Mouse (Mus musculus) embryonic facial prominence, embryonic 15.5 days (tissue): ENCODE measurements around the gene Elf1. TPM values are rescaled to one million over a fixed set of nuclear protein-coding genes. Genes with fewer than 3 reads are reported as not detected.
"Not testable (repeated sequence)": the region's sequence is repeated elsewhere in the genome, so short reads cannot be mapped to it uniquely, and the experiment has no call there.

Source experiments
- ATAC-seq: fragments of 200-750 bp; cut with Nextera tagmentation; 2 replicates; pipeline ENCODE4 v1.8.0; 2017; ENCODE audit warnings: low read depth, moderate TSS enrichment; ENCODE audit not compliant: insufficient number of reproducible peaks, low FRiP score, low TSS enrichment
- H3K27ac ChIP-seq: fragments of 300-500 bp; sonication (generic); replicated peaks from 2 replicates; pipeline ENCODE4 v1.5.1; 2015; ENCODE audit warnings: mild to moderate bottlenecking, inconsistent platforms
- H3K27me3 ChIP-seq: fragments of 300-500 bp; sonication (generic); 2 replicates; pipeline ENCODE4 v1.6.1; 2015; ENCODE audit warnings: inconsistent platforms
- H3K36me3 ChIP-seq: fragments of 300-500 bp; sonication (generic); 2 replicates; pipeline ENCODE4 v1.6.1; 2015; ENCODE audit warnings: mild to moderate bottlenecking, inconsistent platforms
- H3K4me1 ChIP-seq: fragments of 300-500 bp; sonication (generic); 2 replicates; pipeline ENCODE4 v1.6.1; 2015; ENCODE audit warnings: inconsistent platforms
- H3K4me2 ChIP-seq: fragments of 300-500 bp; sonication (generic); replicated peaks from 2 replicates; pipeline ENCODE4 v1.6.1; 2015; ENCODE audit warnings: mild to moderate bottlenecking, inconsistent platforms
- H3K4me3 ChIP-seq: fragments of 300-500 bp; sonication (generic); replicated peaks from 2 replicates; pipeline ENCODE4 v1.5.1; 2015; ENCODE audit warnings: mild to moderate bottlenecking, inconsistent platforms
- H3K9ac ChIP-seq: fragments of 300-500 bp; sonication (generic); 2 replicates; pipeline ENCODE4 v1.6.1; 2015; ENCODE audit warnings: inconsistent platforms
- H3K9me3 ChIP-seq: fragments of 300-500 bp; sonication (generic); replicated peaks from 2 replicates; pipeline ENCODE4 v1.6.1; 2016; ENCODE audit warnings: inconsistent platforms
- WGBS: fragments of 180-500 bp; shearing (Covaris S2); methylation state at CpG from one replicate; pipeline ENCODE4 v1.1.7; 2015; 5-methylcytosine and 5-hydroxymethylcytosine counted together
- polyA plus RNA-seq: library from polyadenylated mRNA; unstranded; fragments of >200 nt; fragmentation: Nextera tagmentation; extraction: Ambion mirVana; gene quantifications from 2 replicates; pipeline ENCODE4 v1.2.1, GENCODE M21; 2015

Elf1 gene
- polyA plus RNA-seq, 1 experiment from 2014 or later: 18.5 TPM

- not testable (repeated sequence) for H3K36me3 ChIP-seq, H3K4me1 ChIP-seq, H3K4me2 ChIP-seq, ATAC-seq, H3K27me3 ChIP-seq, H3K27ac ChIP-seq, H3K9ac ChIP-seq, H3K9me3 ChIP-seq, H3K4me3 ChIP-seq
- 81% methylated on average over 12 of the region's 12 CpGs for WGBS
Measured at GRCm38 (mm10) chr14:79526106-79526505, 45.1 kb downstream of the Elf1 start.

- H3K27ac ChIP-seq: peak overlapping the region; percentile 83
- H3K36me3 ChIP-seq: no peaks in the 10 kb centered on the region
- no peak overlapping the region for H3K4me3 ChIP-seq
- H3K9ac ChIP-seq: no peak overlapping the region
- H3K9me3 ChIP-seq: no peaks in the 10 kb centered on the region
- 0 out of 2 replicates have a peak overlapping the region, but pooled peaks have one; percentile 4 for H3K4me2 ChIP-seq
- ATAC-seq: peak; percentile 82
- H3K27me3 ChIP-seq: no peaks in the 10 kb centered on the region
- WGBS: 44% methylated on average over 6 of the region's 6 CpGs
- H3K4me1 ChIP-seq: peaks cover 4% of the 10 kb centered on the region; the same call in 1 of the 2 replicates
Measured at GRCm38 (mm10) chr14:79527704-79528103, 46.7 kb downstream of the Elf1 start.

GRCm38 (mm10) chr14:79529581-79530554, 48.9 kb downstream of the Elf1 start:
- no peak overlapping the region for H3K4me2 ChIP-seq
- no peaks in the 10 kb centered on the region for H3K9me3 ChIP-seq
- no peak overlapping the region for H3K27ac ChIP-seq
- H3K4me3 ChIP-seq: no peak overlapping the region
- H3K9ac ChIP-seq: no peak overlapping the region
- no peaks in the 10 kb centered on the region for H3K36me3 ChIP-seq
- H3K4me1 ChIP-seq: no peaks in the 10 kb centered on the region; the same call in 1 of the 2 replicates
- H3K27me3 ChIP-seq: no peaks in the 10 kb centered on the region
- ATAC-seq: no peak
- 78% methylated on average over 10 of the region's 10 CpGs for WGBS

GRCm38 (mm10) chr14:79530761-79531160, 49.8 kb downstream of the Elf1 start:
- no peak overlapping the region for H3K4me2 ChIP-seq
- WGBS: 88% methylated on average over 6 of the region's 6 CpGs

GRCm38 (mm10) chr14:79532036-79532776, 51.2 kb downstream of the Elf1 start:
- 76% methylated on average over 8 of the region's 8 CpGs for WGBS
- Histone ChIP-seq H3K36me3 (no peaks in the 10 kb centered on the region), H3K4me2 (no peak overlapping the region), H3K9ac (no peak overlapping the region), H3K27me3 (no peaks in the 10 kb centered on the region), H3K4me1 (no peaks in the 10 kb centered on the region), H3K9me3 (no peaks in the 10 kb centered on the region), H3K27ac (no peak overlapping the region), H3K4me3 (no peak overlapping the region)
- no peak for ATAC-seq

More at GRCm38 (mm10) chr14:79530761-79531160, 49.8 kb downstream of the Elf1 start:
- no peaks in the 10 kb centered on the region for H3K27me3 ChIP-seq
- H3K9me3 ChIP-seq: no peaks in the 10 kb centered on the region
- H3K4me1 ChIP-seq: no peaks in the 10 kb centered on the region; the same call in 1 of the 2 replicates
- no peak for ATAC-seq
- H3K9ac ChIP-seq: no peak overlapping the region
- no peak overlapping the region for H3K4me3 ChIP-seq
- no peak overlapping the region for H3K27ac ChIP-seq
- no peaks in the 10 kb centered on the region for H3K36me3 ChIP-seq

- H3K9me3 ChIP-seq: no peaks in the 10 kb centered on the region
- H3K27ac ChIP-seq: no peak overlapping the region
- H3K4me3 ChIP-seq: no peak overlapping the region
- no peaks in the 10 kb centered on the region for H3K4me1 ChIP-seq
- no peak for ATAC-seq
- H3K9ac ChIP-seq: no peak overlapping the region
- no peak overlapping the region for H3K4me2 ChIP-seq
- no peaks in the 10 kb centered on the region for H3K27me3 ChIP-seq
- 69% methylated on average over 1 of the region's 1 CpGs for WGBS
- H3K36me3 ChIP-seq: no peaks in the 10 kb centered on the region
Measured at GRCm38 (mm10) chr14:79533350-79533749, 52.4 kb downstream of the Elf1 start.

- Histone ChIP-seq H3K9ac (no peak overlapping the region), H3K9me3 (no peaks in the 10 kb centered on the region), H3K4me1 (no peaks in the 10 kb centered on the region), H3K36me3 (no peaks in the 10 kb centered on the region), H3K4me3 (no peak overlapping the region), H3K27ac (no peak overlapping the region), H3K4me2 (no peak overlapping the region), H3K27me3 (no peaks in the 10 kb centered on the region)
- ATAC-seq: no peak
- WGBS: 83% methylated on average over 3 of the region's 3 CpGs
Measured at GRCm38 (mm10) chr14:79534206-79534605, 53.2 kb downstream of the Elf1 start.

GRCm38 (mm10) chr14:79534656-79535055, 53.7 kb downstream of the Elf1 start:
- H3K4me1 ChIP-seq, H3K4me2 ChIP-seq, H3K36me3 ChIP-seq, ATAC-seq, H3K4me3 ChIP-seq, H3K9me3 ChIP-seq, H3K9ac ChIP-seq, H3K27me3 ChIP-seq, H3K27ac ChIP-seq: not testable (repeated sequence)
- WGBS: 91% methylated on average over 4 of the region's 4 CpGs

- Histone ChIP-seq H3K4me2 (no peak overlapping the region), H3K27me3 (no peaks in the 10 kb centered on the region), H3K4me3 (no peak overlapping the region), H3K9me3 (no peaks in the 10 kb centered on the region), H3K27ac (no peak overlapping the region), H3K4me1 (no peaks in the 10 kb centered on the region), H3K9ac (no peak overlapping the region), H3K36me3 (no peaks in the 10 kb centered on the region)
- no peak for ATAC-seq
- 65% methylated on average over 10 of the region's 10 CpGs for WGBS
Measured at GRCm38 (mm10) chr14:79535318-79535717, 54.3 kb downstream of the Elf1 start.

- Histone ChIP-seq H3K27me3 (no peaks in the 10 kb centered on the region), H3K4me3 (no peak overlapping the region), H3K9ac (no peak overlapping the region), H3K36me3 (no peaks in the 10 kb centered on the region), H3K4me1 (no peaks in the 10 kb centered on the region), H3K4me2 (no peak overlapping the region), H3K27ac (no peak overlapping the region), H3K9me3 (no peaks in the 10 kb centered on the region)
- ATAC-seq: no peak
- WGBS: 80% methylated on average over 5 of the region's 5 CpGs
Measured at GRCm38 (mm10) chr14:79536011-79536410, 55.0 kb downstream of the Elf1 start.

GRCm38 (mm10) chr14:79536837-79537236, 55.8 kb downstream of the Elf1 start:
- Histone ChIP-seq H3K9ac (no peak overlapping the region), H3K4me2 (no peak overlapping the region), H3K4me1 (no peaks in the 10 kb centered on the region), H3K27me3 (no peaks in the 10 kb centered on the region), H3K4me3 (no peak overlapping the region), H3K36me3 (no peaks in the 10 kb centered on the region), H3K27ac (no peak overlapping the region), H3K9me3 (no peaks in the 10 kb centered on the region)
- WGBS: 71% methylated on average over 3 of the region's 3 CpGs
- ATAC-seq: no peak
